Mouse (Mus musculus): ENCODE measurements around the gene Nasp. TPM values are rescaled to one million over a fixed set of nuclear protein-coding genes. Genes with fewer than 3 reads are reported as not detected.

The Nasp gene
- polyA plus RNA-seq, 1 experiment from 2014 or later = 110 TPM

- peaks cover 18% of the 10 kb centered on the region for H3K36me3 ChIP-seq (ENCODE audit: control insufficient read depth, insufficient read depth, low read length)
- H3K9ac ChIP-seq (replicated peaks; ENCODE audit: low read length) = peak overlapping the region; percentile 72
- peak overlapping the region; percentile 64 for H3K4me3 ChIP-seq (replicated peaks; ENCODE audit: low read depth, low read length)
- WGBS = under 1% methylated on average over 28 of the region's 28 CpGs
- peak overlapping the region; percentile 77 for H3K4me2 ChIP-seq (ENCODE audit: low read length)
- no peaks in the 10 kb centered on the region for H3K9me3 ChIP-seq (ENCODE audit: control insufficient read depth, low read length)
- ATAC-seq (ENCODE audit: low FRiP score, low TSS enrichment) (peak; percentile 96), DNase-seq (peak; percentile 97)
- H3K27me3 ChIP-seq (ENCODE audit: control insufficient read depth, insufficient read depth, low read length) = no peaks in the 10 kb centered on the region
- H3K27ac ChIP-seq (replicated peaks; ENCODE audit: low read depth, low read length) = peak overlapping the region; percentile 89
- H3K4me1 ChIP-seq (ENCODE audit: control insufficient read depth, insufficient read depth, low read length) = peaks cover 14% of the 10 kb centered on the region
Measured at GRCm38 (mm10) chr4:116556561-116557305, 71.0 kb downstream of the Nasp start.

DNA sequence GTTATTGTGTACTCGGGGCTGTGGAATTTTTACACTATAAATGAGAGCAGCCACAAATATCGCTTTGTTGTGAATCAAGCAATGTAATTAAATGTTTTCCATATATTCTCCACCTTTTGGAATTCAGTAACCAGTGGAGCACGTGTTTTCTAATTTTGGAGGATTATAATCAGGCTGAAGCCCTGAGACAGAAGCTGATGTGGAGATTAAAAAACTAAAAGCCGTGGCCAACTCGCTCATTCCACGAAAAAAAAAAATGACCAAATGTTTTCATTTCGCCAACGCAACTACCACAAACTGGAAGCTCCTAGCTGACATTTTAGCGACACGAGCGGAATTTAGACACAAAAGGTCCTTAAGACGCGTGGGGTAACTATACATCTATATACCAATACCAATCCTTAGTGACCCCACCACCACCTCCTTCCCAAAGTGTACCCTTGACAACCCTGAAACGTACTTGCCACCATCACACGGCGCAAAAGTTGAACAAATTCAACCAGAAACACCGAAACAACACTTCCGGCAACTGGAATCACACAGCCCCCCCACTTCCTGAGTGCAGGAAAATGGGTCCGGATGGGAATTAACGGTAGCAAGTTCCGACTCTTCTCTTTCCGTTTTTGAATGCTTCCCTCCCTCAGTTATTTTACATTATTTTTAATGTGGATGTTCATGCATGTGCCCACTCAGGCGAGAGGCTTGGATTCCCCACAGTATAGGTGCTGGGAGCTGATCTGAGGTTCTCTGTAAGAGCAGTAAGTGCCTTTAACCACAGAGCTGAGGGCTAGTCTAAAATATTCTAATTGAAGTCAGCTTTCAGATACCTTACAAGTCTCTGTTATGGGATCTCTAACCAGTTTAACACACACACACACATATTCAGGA lies 72.1 kb downstream of the Nasp start, which contains the start of gene Tmem69:
Gene Tmem69, minus strand, starts transcription at position 524 of the 888 bp plus-strand sequence.
- Histone ChIP-seq H3K9me3 (ENCODE audit: control insufficient read depth, low read length) (no peaks in the 10 kb centered on the region), H3K27me3 (ENCODE audit: control insufficient read depth, insufficient read depth, low read length) (no peaks in the 10 kb centered on the region), H3K4me2 (ENCODE audit: low read length) (peak within 1 kb of the TSS; percentile 77), H3K36me3 (ENCODE audit: control insufficient read depth, insufficient read depth, low read length) (peaks cover 18% of the 10 kb centered on the region), H3K4me3 (replicated peaks; ENCODE audit: low read depth, low read length) (peak within 1 kb of the TSS; percentile 64), H3K4me1 (ENCODE audit: control insufficient read depth, insufficient read depth, low read length) (peaks cover 14% of the 10 kb centered on the region), H3K9ac (replicated peaks; ENCODE audit: low read length) (peak within 1 kb of the TSS; percentile 72), H3K27ac (replicated peaks; ENCODE audit: low read depth, low read length) (peak within 1 kb of the TSS; percentile 89)
- no peak for ATAC-seq (ENCODE audit: low FRiP score, low TSS enrichment)
- DNase-seq = peak; percentile 91
- 3% methylated on average over 23 of the region's 23 CpGs for WGBS

- Histone ChIP-seq H3K4me2 (ENCODE audit: low read length) (no peak overlapping the region), H3K27me3 (ENCODE audit: control insufficient read depth, insufficient read depth, low read length) (no peaks in the 10 kb centered on the region)
Measured at GRCm38 (mm10) chr4:116553035-116553434, 74.7 kb downstream of the Nasp start.

More at GRCm38 (mm10) chr4:116553035-116553434, 74.7 kb downstream of the Nasp start:
- H3K4me1 ChIP-seq (ENCODE audit: control insufficient read depth, insufficient read depth, low read length) = no peaks in the 10 kb centered on the region
- no peak overlapping the region for H3K4me3 ChIP-seq (replicated peaks; ENCODE audit: low read depth, low read length)
- DNase-seq = no peak
- no peak for ATAC-seq (ENCODE audit: low FRiP score, low TSS enrichment)
- 77% methylated on average over 3 of the region's 3 CpGs for WGBS
- no peaks in the 10 kb centered on the region for H3K9me3 ChIP-seq (ENCODE audit: control insufficient read depth, low read length)
- H3K36me3 ChIP-seq (ENCODE audit: control insufficient read depth, insufficient read depth, low read length) = peaks cover 18% of the 10 kb centered on the region
- no peak overlapping the region for H3K9ac ChIP-seq (replicated peaks; ENCODE audit: low read length)
- no peak overlapping the region for H3K27ac ChIP-seq (replicated peaks; ENCODE audit: low read depth, low read length)

Other genes with a start within 250 kb of the Nasp start
- gene Mast2, start 163.8 kb downstream of the Nasp start, polyA plus RNA-seq (2014; fragmentation: Nextera tagmentation; extraction: Ambion mirVana) = 65.0 and 83.6 TPM in 2 replicates
- gene Ipp, start 120.4 kb downstream of the Nasp start, polyA plus RNA-seq (2014; fragmentation: Nextera tagmentation; extraction: Ambion mirVana) = 4.5 and 5.3 TPM in 2 replicates
- gene Tmem69, start 72.0 kb downstream of the Nasp start, polyA plus RNA-seq (2014; fragmentation: Nextera tagmentation; extraction: Ambion mirVana) = 27.1 and 33.3 TPM in 2 replicates
- gene Gpbp1l1, start 70.3 kb downstream of the Nasp start, polyA plus RNA-seq (2014; fragmentation: Nextera tagmentation; extraction: Ambion mirVana) = 18.8 and 27.6 TPM in 2 replicates
- gene Ccdc17, start 31.3 kb downstream of the Nasp start, polyA plus RNA-seq (2014; fragmentation: Nextera tagmentation; extraction: Ambion mirVana) = 5.4 and 5.9 TPM in 2 replicates
- 638 and 660 TPM in 2 replicates for gene Akr1a1, start 23.7 kb upstream of the Nasp start, polyA plus RNA-seq (2014; fragmentation: Nextera tagmentation; extraction: Ambion mirVana)
- gene Prdx1, start 57.6 kb upstream of the Nasp start, polyA plus RNA-seq (2014; fragmentation: Nextera tagmentation; extraction: Ambion mirVana) = 378 and 430 TPM in 2 replicates
- 16.3 and 20.6 TPM in 2 replicates for gene Mmachc, start 80.5 kb upstream of the Nasp start, polyA plus RNA-seq (2014; fragmentation: Nextera tagmentation; extraction: Ambion mirVana)
- 11.4 and 13.1 TPM in 2 replicates for gene Ccdc163, start 80.6 kb upstream of the Nasp start, polyA plus RNA-seq (2014; fragmentation: Nextera tagmentation; extraction: Ambion mirVana)
- gene Tesk2, start 93.0 kb upstream of the Nasp start, polyA plus RNA-seq (2014; fragmentation: Nextera tagmentation; extraction: Ambion mirVana) = 1.9 and 3.2 TPM in 2 replicates
- 22.6 and 30.4 TPM in 2 replicates for gene Toe1, start 179.7 kb upstream of the Nasp start, polyA plus RNA-seq (2014; fragmentation: Nextera tagmentation; extraction: Ambion mirVana)
- gene Mutyh, start 179.8 kb upstream of the Nasp start, polyA plus RNA-seq (2014; fragmentation: Nextera tagmentation; extraction: Ambion mirVana) = 3.8 and 5.9 TPM in 2 replicates
- gene Hpdl, start 193.8 kb upstream of the Nasp start, polyA plus RNA-seq (2014; fragmentation: Nextera tagmentation; extraction: Ambion mirVana) = 1.1 and 1.2 TPM in 2 replicates
- 7.7 and 9.2 TPM in 2 replicates for gene Zswim5, start 249.4 kb upstream of the Nasp start, polyA plus RNA-seq (2014; fragmentation: Nextera tagmentation; extraction: Ambion mirVana)

Measured in midbrain, embryonic 14.5 days (tissue).